Mouse (Mus musculus) megakaryocyte, embryonic 14.5 days (primary cell): ENCODE data around the gene Ccdc34. TPM values are rescaled to one million over a fixed set of nuclear protein-coding genes. Genes with fewer than 3 reads are reported as not detected.

Experiments used
- H3K27me3 ChIP-seq: replicated peaks from 2 replicates; pipeline ENCODE3; 2012; ENCODE audit warnings: inconsistent platforms
- H3K36me3 ChIP-seq: replicated peaks from 2 replicates; pipeline ENCODE3; 2012; ENCODE audit warnings: low read length, inconsistent platforms, mixed read lengths
- H3K4me1 ChIP-seq: 2 replicates; pipeline ENCODE4 v1.6.1; 2012; ENCODE audit warnings: inconsistent platforms
- H3K4me3 ChIP-seq: replicated peaks from 2 replicates; pipeline ENCODE3; 2012; ENCODE audit warnings: moderate library complexity, mild to moderate bottlenecking, inconsistent platforms
- H3K9me3 ChIP-seq: 2 replicates; pipeline ENCODE4 v1.6.1; 2012; ENCODE audit warnings: inconsistent platforms
- FLI1 ChIP-seq: IDR thresholded peaks from 2 replicates; pipeline ENCODE4 v1.6.1; 2012; ENCODE audit warnings: low read length, inconsistent platforms, mixed read lengths
- GATA1 ChIP-seq: IDR thresholded peaks from 3 replicates; pipeline ENCODE4 v1.6.1; 2012; ENCODE audit warnings: mixed read lengths, low read length, inconsistent platforms, borderline replicate concordance
- polyA plus RNA-seq: library from polyadenylated mRNA; stranded (reverse); fragments of >175 nt; gene quantifications from 2 replicates; pipeline ENCODE4 v1.2.3, GENCODE M21; 2012; ENCODE audit warnings: low replicate concordance; ENCODE audit not compliant: insufficient read depth

Ccdc34 gene
- polyA plus RNA-seq, 1 experiment = 13.8 TPM

GRCm38 (mm10) chr2:110220492-110220891 is 202.9 kb downstream of the Ccdc34 start:
- Histone ChIP-seq H3K4me3 (no peak overlapping the region), H3K4me1 (no peaks in the 10 kb centered on the region), H3K9me3 (peaks cover 5% of the 10 kb centered on the region; the same call in 1 of the 2 replicates), H3K27me3 (no peaks in the 10 kb centered on the region), H3K36me3 (no peaks in the 10 kb centered on the region)
- TF ChIP-seq GATA1 (no peak), FLI1 (no peak)

GRCm38 (mm10) chr2:110222793-110223192 is 205.2 kb downstream of the Ccdc34 start:
- Histone ChIP-seq H3K9me3 (peaks cover 5% of the 10 kb centered on the region; the same call in 1 of the 2 replicates), H3K4me1 (no peaks in the 10 kb centered on the region), H3K36me3 (no peaks in the 10 kb centered on the region), H3K4me3 (no peak overlapping the region), H3K27me3 (no peaks in the 10 kb centered on the region)
- TF ChIP-seq GATA1 (no peak), FLI1 (no peak)

Other genes starting within 250 kb of the Ccdc34 start
- 0.21 TPM in 1 of 2 replicates, not detected in the other for gene Lin7c, start 127.0 kb upstream of the Ccdc34 start, polyA plus RNA-seq
- 0.02 TPM in 1 of 2 replicates, not detected in the other for gene Lgr4, start 100.2 kb upstream of the Ccdc34 start, polyA plus RNA-seq